Mouse (Mus musculus): ENCODE data around the gene Serpina5. TPM values are rescaled to one million over a fixed set of nuclear protein-coding genes. Genes with fewer than 3 reads are reported as not detected.
"Not testable (repeated sequence)": the region's sequence is repeated elsewhere in the genome, so short reads cannot be mapped to it uniquely, and the experiment has no call there.

Gene Serpina5
- polyA plus RNA-seq, 1 experiment from 2014 or later: not detected

DNA sequence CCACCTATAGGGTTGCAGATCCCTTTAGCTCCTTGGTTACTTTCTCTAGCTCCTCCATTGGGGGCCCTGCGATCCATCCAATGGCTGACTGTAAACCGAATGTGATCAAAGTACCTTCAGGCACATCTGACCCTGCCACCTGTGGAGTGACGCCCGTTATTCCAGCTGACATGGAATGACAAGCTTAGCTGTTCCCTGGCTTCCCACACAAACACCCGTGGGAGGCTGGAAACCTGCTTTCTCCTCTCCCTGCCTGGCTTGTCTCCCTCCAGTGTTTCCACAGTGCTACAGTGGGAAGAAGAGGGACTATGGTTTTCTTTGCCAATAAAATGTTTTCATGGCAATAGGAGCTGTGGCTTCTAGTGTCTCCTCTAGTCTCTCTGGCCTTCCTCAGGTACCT lies 28.6 kb upstream of the Serpina5 start:
- WGBS: 77% methylated on average over 5 of the region's 5 CpGs
- no peak for ATAC-seq (ENCODE audit: low FRiP score, low read depth)
- H3K9ac ChIP-seq (replicated peaks): no peak overlapping the region
- no peak overlapping the region for H3K27ac ChIP-seq (replicated peaks)
- H3K36me3 ChIP-seq: no peaks in the 10 kb centered on the region
- H3K27me3 ChIP-seq: no peaks in the 10 kb centered on the region
- H3K4me1 ChIP-seq: no peaks in the 10 kb centered on the region
- no peaks in the 10 kb centered on the region for H3K9me3 ChIP-seq
- no peak overlapping the region for H3K4me2 ChIP-seq (replicated peaks)
- no peak overlapping the region for H3K4me3 ChIP-seq

DNA sequence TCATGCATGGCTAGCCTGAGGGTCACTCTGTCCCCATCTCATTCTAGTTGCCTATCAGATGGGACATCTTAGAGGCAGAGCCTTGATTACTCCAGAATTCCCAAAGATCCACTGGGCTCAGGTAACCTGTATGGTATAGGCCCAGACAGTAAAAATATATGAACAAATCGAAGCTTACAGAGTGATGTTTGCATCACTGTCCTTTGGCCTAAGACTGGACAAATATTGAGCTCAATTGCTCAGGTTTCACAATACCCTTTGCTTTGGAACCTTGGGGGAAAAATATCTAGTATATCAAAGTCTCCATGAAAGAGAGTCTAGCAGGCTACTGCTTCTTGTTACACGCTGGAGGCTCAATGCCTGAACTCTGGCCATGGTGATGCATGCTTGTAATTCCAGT lies 10.8 kb upstream of the Serpina5 start:
- H3K9ac ChIP-seq (replicated peaks): no peak overlapping the region
- no peaks in the 10 kb centered on the region for H3K36me3 ChIP-seq
- WGBS: 79% methylated on average over 2 of the region's 2 CpGs
- no peaks in the 10 kb centered on the region for H3K4me1 ChIP-seq
- H3K27me3 ChIP-seq: no peaks in the 10 kb centered on the region
- no peak overlapping the region for H3K27ac ChIP-seq (replicated peaks)
- no peak for ATAC-seq (ENCODE audit: low FRiP score, low read depth)
- no peak overlapping the region for H3K4me2 ChIP-seq (replicated peaks)
- H3K4me3 ChIP-seq: no peak overlapping the region
- H3K9me3 ChIP-seq: no peaks in the 10 kb centered on the region

DNA sequence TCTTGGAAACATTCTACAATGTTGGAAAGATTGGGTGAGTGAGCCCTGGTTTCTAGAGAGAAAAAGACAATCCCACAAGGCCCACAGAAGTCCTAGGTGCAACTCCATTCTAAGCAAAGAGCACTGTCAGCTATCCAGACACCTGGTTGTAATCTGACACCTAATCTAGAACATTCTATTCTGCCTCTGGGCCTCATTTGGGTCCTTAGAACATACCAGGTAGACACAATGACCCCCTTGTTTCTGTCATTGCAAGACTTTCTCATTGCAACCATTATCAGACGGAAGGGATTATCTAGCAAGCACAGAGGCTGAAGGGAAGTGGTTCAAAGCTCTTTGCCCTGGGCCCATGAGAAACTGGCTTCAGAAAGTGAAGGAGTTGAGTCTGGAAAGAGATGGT lies 9.6 kb upstream of the Serpina5 start:
- Histone ChIP-seq H3K9ac (replicated peaks) (no peak overlapping the region), H3K4me1 (no peaks in the 10 kb centered on the region), H3K4me3 (no peak overlapping the region), H3K27ac (replicated peaks) (no peak overlapping the region), H3K9me3 (no peaks in the 10 kb centered on the region), H3K36me3 (no peaks in the 10 kb centered on the region), H3K4me2 (replicated peaks) (no peak overlapping the region), H3K27me3 (no peaks in the 10 kb centered on the region)
- ATAC-seq (ENCODE audit: low FRiP score, low read depth): no peak
- WGBS: 92% methylated on average over 1 of the region's 1 CpGs

DNA sequence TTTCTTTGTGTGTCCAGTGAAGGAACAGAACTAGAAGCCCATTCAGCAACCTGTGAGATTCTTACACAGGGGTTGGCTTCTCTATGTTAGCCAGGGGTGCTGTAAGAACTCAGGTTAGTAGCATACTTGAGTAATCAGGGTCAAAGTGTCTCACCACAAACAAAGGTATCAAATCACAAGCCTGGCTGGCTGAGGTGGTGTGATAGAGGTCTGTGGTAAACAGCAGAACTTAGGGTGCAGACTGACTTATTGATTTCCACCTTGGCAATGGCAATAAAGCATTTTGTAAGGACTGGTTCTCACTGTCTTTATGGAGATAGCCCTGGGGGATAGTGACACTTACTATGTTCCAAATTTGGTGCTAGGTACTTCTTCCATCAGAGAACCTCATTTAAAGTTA lies 4.9 kb downstream of the Serpina5 start:
- Histone ChIP-seq H3K4me3 (no peak overlapping the region), H3K36me3 (no peaks in the 10 kb centered on the region), H3K4me1 (no peaks in the 10 kb centered on the region), H3K27me3 (no peaks in the 10 kb centered on the region), H3K9me3 (no peaks in the 10 kb centered on the region), H3K27ac (replicated peaks) (no peak overlapping the region), H3K4me2 (replicated peaks) (no peak overlapping the region), H3K9ac (replicated peaks) (no peak overlapping the region)
- ATAC-seq (ENCODE audit: low FRiP score, low read depth): no peak

DNA sequence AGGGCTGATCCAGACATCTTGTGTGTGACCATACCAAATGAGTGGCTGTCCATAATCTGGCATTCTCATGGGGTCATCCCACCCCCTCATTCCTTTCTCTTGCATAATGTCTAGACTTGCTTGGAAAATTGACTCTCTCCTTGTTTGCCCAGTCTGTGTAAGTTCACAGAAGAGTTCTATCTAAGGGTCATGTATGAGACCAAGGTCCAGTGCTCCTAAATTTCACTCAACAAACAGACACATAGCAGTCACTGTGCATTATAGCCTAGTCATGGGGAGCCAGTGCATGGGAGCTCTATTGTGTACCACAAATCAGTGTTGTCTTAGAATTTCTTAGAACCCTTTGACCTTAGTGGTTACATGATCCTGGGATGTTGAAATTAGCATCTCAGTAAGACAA lies 6.0 kb downstream of the Serpina5 start:
- no peaks in the 10 kb centered on the region for H3K9me3 ChIP-seq
- H3K27me3 ChIP-seq: no peaks in the 10 kb centered on the region
- ATAC-seq (ENCODE audit: low FRiP score, low read depth): no peak
- H3K4me1 ChIP-seq: no peaks in the 10 kb centered on the region
- no peak overlapping the region for H3K27ac ChIP-seq (replicated peaks)
- H3K9ac ChIP-seq (replicated peaks): no peak overlapping the region
- H3K4me2 ChIP-seq (replicated peaks): no peak overlapping the region
- H3K4me3 ChIP-seq: no peak overlapping the region
- no peaks in the 10 kb centered on the region for H3K36me3 ChIP-seq

DNA sequence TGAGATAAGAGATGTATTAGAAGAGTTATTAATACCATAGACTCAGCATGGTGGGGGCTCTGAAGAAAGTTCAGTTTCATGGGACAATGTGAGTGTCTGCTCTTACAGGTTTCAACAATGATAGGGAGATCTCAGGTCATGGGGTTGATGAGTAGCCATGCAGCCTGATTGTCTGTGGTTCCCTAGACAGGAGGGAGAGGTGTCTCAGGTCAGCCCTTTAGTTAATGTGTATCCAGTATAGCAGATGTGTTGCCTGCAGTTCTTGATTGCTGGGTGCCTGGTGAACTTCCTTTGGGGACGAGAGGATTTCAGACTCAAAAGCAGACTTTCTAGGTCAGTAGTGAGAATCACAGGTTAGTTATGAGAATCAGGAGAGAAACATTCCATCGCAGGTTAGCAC lies 7.6 kb downstream of the Serpina5 start:
- 88% methylated on average over 2 of the region's 2 CpGs for WGBS
- no peaks in the 10 kb centered on the region for H3K9me3 ChIP-seq
- no peak overlapping the region for H3K9ac ChIP-seq (replicated peaks)
- H3K4me3 ChIP-seq: no peak overlapping the region
- H3K36me3 ChIP-seq: no peaks in the 10 kb centered on the region
- no peaks in the 10 kb centered on the region for H3K4me1 ChIP-seq
- no peaks in the 10 kb centered on the region for H3K27me3 ChIP-seq
- no peak for ATAC-seq (ENCODE audit: low FRiP score, low read depth)
- no peak overlapping the region for H3K4me2 ChIP-seq (replicated peaks)
- H3K27ac ChIP-seq (replicated peaks): no peak overlapping the region

DNA sequence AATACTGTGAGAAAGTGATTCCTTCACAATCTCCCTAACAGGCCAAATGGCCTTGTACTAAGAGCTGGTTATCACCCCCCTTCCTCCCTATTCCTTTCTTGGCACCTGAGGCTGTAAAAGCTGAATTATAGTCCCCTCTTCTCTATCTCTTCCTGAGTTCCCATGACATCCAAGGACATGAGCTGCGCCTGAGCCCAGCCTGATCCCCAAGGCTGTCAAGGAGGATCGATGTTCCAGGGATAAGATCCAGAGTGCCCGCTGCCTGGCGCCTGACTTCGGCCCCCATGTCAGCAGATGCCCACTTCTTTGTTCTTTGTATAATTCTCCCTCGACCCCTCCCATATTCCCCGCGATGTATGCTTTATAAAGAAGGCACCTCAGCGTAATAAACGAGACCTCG lies 11.4 kb downstream of the Serpina5 start, which contains the start of gene Serpina3a:
Serpina3a (plus strand) TSS at position 392 of the 400 bp plus-strand sequence.
- not testable (repeated sequence) for H3K4me1 ChIP-seq; H3K27me3 ChIP-seq; H3K36me3 ChIP-seq; H3K9ac ChIP-seq (replicated peaks); H3K27ac ChIP-seq (replicated peaks); H3K4me2 ChIP-seq (replicated peaks); ATAC-seq (ENCODE audit: low FRiP score, low read depth); H3K4me3 ChIP-seq; H3K9me3 ChIP-seq
- WGBS: 89% methylated on average over 11 of the region's 11 CpGs

DNA sequence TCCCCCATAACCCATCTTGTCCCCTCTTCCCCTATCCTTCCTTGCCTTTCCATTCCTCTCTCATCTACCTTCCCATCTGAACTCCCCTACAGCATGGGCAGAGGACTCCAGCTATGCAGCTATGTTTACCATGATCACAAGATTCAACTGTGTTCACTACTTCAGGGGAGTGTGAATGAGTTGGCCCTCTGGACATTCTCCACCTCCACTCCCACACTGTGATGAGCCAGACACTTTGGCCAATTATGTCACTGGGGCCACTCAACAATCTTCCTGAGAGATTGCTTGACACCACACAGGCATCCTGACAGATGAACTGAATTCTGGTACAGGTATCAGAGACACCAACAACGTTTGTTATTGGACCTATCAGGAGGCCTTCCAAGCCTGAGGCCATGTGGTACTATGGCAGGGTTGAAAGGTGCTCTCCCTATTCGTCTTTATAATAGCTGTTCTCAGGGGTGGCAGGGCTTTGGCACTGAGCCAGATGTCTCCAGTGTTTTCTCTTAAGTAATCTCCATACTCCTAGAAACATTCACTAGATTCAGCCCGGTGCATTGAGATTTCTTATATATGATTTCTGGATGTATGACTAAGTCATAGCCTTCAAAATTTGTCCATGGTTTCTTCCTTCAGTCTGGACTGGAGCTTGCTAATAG lies 14.1 kb downstream of the Serpina5 start:
- no peaks in the 10 kb centered on the region for H3K9me3 ChIP-seq
- no peaks in the 10 kb centered on the region for H3K27me3 ChIP-seq
- no peaks in the 10 kb centered on the region for H3K4me1 ChIP-seq
- 65% methylated on average over 3 of the region's 3 CpGs for WGBS
- no peak for ATAC-seq (ENCODE audit: low FRiP score, low read depth)
- no peak overlapping the region for H3K4me2 ChIP-seq (replicated peaks)
- no peak overlapping the region for H3K4me3 ChIP-seq
- no peak overlapping the region for H3K9ac ChIP-seq (replicated peaks)
- H3K27ac ChIP-seq (replicated peaks): no peak overlapping the region
- no peaks in the 10 kb centered on the region for H3K36me3 ChIP-seq

DNA sequence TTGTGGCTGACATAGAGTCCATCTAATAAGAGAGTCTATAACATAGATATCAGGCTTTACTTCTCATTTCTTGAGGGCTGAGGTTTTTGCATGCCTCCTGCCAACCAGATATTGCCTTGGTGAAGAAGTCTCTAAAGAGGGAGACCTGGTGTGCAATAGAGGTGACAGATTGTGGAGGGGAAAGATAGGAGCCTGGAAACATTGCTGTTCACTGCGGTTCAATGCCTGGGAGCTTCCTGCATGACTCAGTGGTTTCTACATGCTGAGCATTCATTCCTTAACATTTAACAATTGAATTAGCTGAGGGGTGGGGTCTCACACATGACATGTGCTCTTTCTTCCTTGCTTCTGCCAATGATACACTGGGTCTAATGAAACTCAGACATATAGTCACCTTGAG lies 22.2 kb downstream of the Serpina5 start:
- 92% methylated on average over 1 of the region's 1 CpGs for WGBS
- Histone ChIP-seq H3K9ac (replicated peaks) (no peak overlapping the region), H3K9me3 (no peaks in the 10 kb centered on the region), H3K27ac (replicated peaks) (no peak overlapping the region), H3K4me3 (no peak overlapping the region), H3K27me3 (no peaks in the 10 kb centered on the region), H3K36me3 (no peaks in the 10 kb centered on the region), H3K4me1 (no peaks in the 10 kb centered on the region), H3K4me2 (replicated peaks) (no peak overlapping the region)
- ATAC-seq (ENCODE audit: low FRiP score, low read depth): no peak

DNA sequence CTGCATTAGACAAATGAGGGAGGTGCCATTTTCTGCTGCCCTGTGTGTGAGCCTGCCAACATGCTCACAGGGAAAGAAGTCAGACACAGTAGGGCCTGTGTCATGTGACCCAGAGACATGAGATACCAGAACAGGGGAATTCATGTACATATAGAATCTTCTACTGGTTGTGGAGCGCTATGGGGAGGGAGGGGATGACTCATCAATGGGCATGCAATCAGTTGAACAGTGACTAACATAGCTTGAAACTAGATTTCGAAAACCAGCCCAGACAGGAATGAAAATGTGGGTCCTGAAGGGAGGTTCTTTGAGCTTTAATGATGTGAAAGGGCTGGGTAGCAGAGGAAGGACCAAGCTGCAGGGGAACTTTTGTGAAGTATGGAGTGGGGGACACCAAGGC lies 23.1 kb downstream of the Serpina5 start:
- no peaks in the 10 kb centered on the region for H3K9me3 ChIP-seq
- no peaks in the 10 kb centered on the region for H3K36me3 ChIP-seq
- no peak for ATAC-seq (ENCODE audit: low FRiP score, low read depth)
- no peak overlapping the region for H3K4me3 ChIP-seq
- H3K4me1 ChIP-seq: no peaks in the 10 kb centered on the region
- H3K27ac ChIP-seq (replicated peaks): no peak overlapping the region
- no peak overlapping the region for H3K4me2 ChIP-seq (replicated peaks)
- no peak overlapping the region for H3K9ac ChIP-seq (replicated peaks)
- WGBS: 76% methylated on average over 2 of the region's 2 CpGs
- no peaks in the 10 kb centered on the region for H3K27me3 ChIP-seq

DNA sequence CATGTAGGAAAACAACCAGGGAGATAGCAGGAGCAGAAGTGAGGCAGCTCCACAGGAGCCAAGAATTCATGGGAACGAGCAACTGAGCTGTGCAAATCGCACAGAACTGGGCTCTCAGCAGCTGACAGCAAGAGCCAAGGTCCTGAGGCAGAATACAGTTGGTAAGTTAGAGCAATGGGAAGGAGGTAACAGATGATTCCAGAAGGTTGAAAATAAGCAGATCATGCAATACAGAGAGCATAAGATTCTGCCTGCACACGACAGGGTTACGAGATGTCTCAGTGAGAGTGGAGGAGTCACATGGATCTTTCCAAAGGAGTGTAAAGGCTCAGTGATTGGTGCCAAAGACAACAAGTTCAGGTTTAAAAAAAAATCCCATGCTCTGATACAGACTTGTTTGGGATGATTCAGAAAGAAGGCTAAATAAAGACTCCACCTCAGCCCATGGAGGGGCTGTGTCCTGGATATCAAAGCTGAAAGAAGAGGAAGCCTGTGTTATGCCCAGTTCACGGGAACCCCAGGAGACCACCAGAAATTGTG lies 24.2 kb downstream of the Serpina5 start:
- 88% methylated on average over 5 of the region's 5 CpGs for WGBS
- Histone ChIP-seq H3K9ac (replicated peaks) (no peak overlapping the region), H3K4me3 (no peak overlapping the region), H3K36me3 (no peaks in the 10 kb centered on the region), H3K9me3 (no peaks in the 10 kb centered on the region), H3K27ac (replicated peaks) (no peak overlapping the region), H3K4me2 (replicated peaks) (no peak overlapping the region), H3K4me1 (no peaks in the 10 kb centered on the region), H3K27me3 (no peaks in the 10 kb centered on the region)
- ATAC-seq (ENCODE audit: low FRiP score, low read depth): no peak

DNA sequence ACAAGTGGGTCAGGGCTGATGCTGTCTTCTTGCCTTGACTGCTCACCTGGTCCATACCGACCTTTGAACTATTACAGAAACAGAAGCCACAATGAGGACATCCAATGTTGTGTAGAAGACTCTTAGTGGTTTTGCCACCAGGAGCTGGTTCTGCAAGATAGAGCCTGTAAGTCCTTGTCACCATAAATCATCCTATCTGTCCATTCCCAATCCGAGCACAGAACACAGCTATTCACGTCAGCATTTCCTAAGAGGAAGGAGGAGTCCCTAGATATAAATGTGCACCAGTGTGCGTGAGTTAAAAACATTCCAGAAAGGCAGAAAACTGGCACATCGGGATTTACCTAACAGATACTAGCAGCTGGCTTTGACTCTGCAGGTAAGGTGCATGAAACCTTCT lies 26.8 kb downstream of the Serpina5 start, which contains the start of gene Serpina3b:
Serpina3b (plus strand) TSS at position 301 of the 400 bp plus-strand sequence.
- Histone ChIP-seq H3K36me3 (no peaks in the 10 kb centered on the region), H3K9ac (replicated peaks) (no peak within 1 kb of the TSS)
- 88% methylated on average over 5 of the region's 5 CpGs for WGBS

DNA sequence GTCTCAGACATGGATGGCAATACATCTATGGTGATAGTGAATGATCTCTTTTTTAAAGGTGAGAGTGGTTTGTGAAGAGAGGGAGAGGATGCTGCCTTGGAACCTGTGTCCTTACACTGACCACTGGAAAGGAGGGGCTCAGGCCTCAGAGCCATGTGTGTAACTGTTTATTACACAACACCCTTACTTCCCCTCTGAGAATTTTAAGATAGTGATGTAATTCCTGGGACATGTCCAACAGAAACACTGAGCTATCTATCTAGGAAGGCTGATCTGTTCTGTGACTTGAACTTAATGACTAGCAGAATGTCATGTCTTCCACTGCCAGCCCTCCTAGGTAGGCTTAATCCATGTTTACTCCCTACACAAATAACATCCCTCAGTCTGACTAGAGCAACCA lies 30.1 kb downstream of the Serpina5 start:
- H3K9me3 ChIP-seq: no peaks in the 10 kb centered on the region
- H3K27me3 ChIP-seq: no peaks in the 10 kb centered on the region
- H3K36me3 ChIP-seq: no peaks in the 10 kb centered on the region
- no peak overlapping the region for H3K27ac ChIP-seq (replicated peaks)
- ATAC-seq (ENCODE audit: low FRiP score, low read depth): no peak
- H3K4me2 ChIP-seq (replicated peaks): no peak overlapping the region
- H3K9ac ChIP-seq (replicated peaks): no peak overlapping the region
- no peak overlapping the region for H3K4me3 ChIP-seq
- no peaks in the 10 kb centered on the region for H3K4me1 ChIP-seq

More for the DNA sequence above, 26.8 kb downstream of the Serpina5 start, which contains the start of gene Serpina3b:
- no peaks in the 10 kb centered on the region for H3K4me1 ChIP-seq
- no peak within 1 kb of the TSS for H3K4me3 ChIP-seq
- H3K27ac ChIP-seq (replicated peaks): no peak within 1 kb of the TSS
- no peak within 1 kb of the TSS for H3K4me2 ChIP-seq (replicated peaks)
- ATAC-seq (ENCODE audit: low FRiP score, low read depth): no peak
- H3K27me3 ChIP-seq: no peaks in the 10 kb centered on the region
- H3K9me3 ChIP-seq: no peaks in the 10 kb centered on the region

Data from midbrain, embryonic 12.5 days (tissue).